Mouse (Mus musculus) stomach, embryonic 14.5 days (tissue): ENCODE measurements around the gene Bri3bp. TPM values are rescaled to one million over a fixed set of nuclear protein-coding genes. Genes with fewer than 3 reads are reported as not detected.

ENCODE experiments used
- ATAC-seq: fragments of 200-750 bp; cut with Nextera tagmentation; 2 replicates; pipeline ENCODE4 v1.8.0; 2017; ENCODE audit warnings: low read depth, moderate TSS enrichment; ENCODE audit not compliant: insufficient number of reproducible peaks, insufficient read depth, low FRiP score
- H3K27ac ChIP-seq: fragments of 300-500 bp; sonication (generic); 2 replicates; pipeline ENCODE4 v1.5.1; 2014; ENCODE audit warnings: mild to moderate bottlenecking, low read length, moderate library complexity, mixed read lengths
- H3K27me3 ChIP-seq: fragments of 300-500 bp; sonication (generic); 2 replicates; pipeline ENCODE4 v1.6.1; 2014; ENCODE audit warnings: low read length, control low read depth, mixed read lengths; ENCODE audit not compliant: control insufficient read depth, insufficient read depth
- H3K36me3 ChIP-seq: fragments of 300-500 bp; sonication (generic); 2 replicates; pipeline ENCODE4 v1.6.1; 2014; ENCODE audit warnings: mild to moderate bottlenecking, control low read depth, low read length, moderate library complexity, mixed read lengths; ENCODE audit not compliant: control insufficient read depth, insufficient read depth
- H3K4me1 ChIP-seq: fragments of 300-500 bp; sonication (generic); 2 replicates; pipeline ENCODE4 v1.6.1; 2014; ENCODE audit warnings: low read length, control low read depth, mixed read lengths; ENCODE audit not compliant: control insufficient read depth, insufficient read depth
- H3K4me2 ChIP-seq: fragments of 300-500 bp; sonication (generic); replicated peaks from 2 replicates; pipeline ENCODE4 v1.6.1; 2014; ENCODE audit warnings: low read depth, low read length, control low read depth
- H3K4me3 ChIP-seq: fragments of 300-500 bp; sonication (generic); 2 replicates; pipeline ENCODE4 v1.5.1; 2014; ENCODE audit warnings: low read depth, low read length, control low read depth
- H3K9ac ChIP-seq: fragments of 300-500 bp; sonication (generic); replicated peaks from 2 replicates; pipeline ENCODE4 v1.6.1; 2014; ENCODE audit warnings: low read depth, mild to moderate bottlenecking, control low read depth, low read length, moderate library complexity, mixed read lengths
- H3K9me3 ChIP-seq: fragments of 300-500 bp; sonication (generic); 2 replicates; pipeline ENCODE4 v1.6.1; 2016; ENCODE audit warnings: low read depth, low read length, control low read depth; ENCODE audit not compliant: control insufficient read depth
- WGBS: fragments of 180-500 bp; shearing (Covaris S2); extraction: QIAGEN DNeasy Blood & Tissue Kit; methylation state at CpG from one replicate; pipeline ENCODE4 v1.1.7; 2014; 5-methylcytosine and 5-hydroxymethylcytosine counted together
- polyA plus RNA-seq: library from polyadenylated mRNA; unstranded; fragments of >200 nt; fragmentation: Nextera tagmentation; extraction: Ambion mirVana; gene quantifications from 2 replicates; pipeline ENCODE4 v1.2.1, GENCODE M21; 2014

Gene Bri3bp
- polyA plus RNA-seq, 1 experiment from 2014 or later = 34.1 TPM

DNA sequence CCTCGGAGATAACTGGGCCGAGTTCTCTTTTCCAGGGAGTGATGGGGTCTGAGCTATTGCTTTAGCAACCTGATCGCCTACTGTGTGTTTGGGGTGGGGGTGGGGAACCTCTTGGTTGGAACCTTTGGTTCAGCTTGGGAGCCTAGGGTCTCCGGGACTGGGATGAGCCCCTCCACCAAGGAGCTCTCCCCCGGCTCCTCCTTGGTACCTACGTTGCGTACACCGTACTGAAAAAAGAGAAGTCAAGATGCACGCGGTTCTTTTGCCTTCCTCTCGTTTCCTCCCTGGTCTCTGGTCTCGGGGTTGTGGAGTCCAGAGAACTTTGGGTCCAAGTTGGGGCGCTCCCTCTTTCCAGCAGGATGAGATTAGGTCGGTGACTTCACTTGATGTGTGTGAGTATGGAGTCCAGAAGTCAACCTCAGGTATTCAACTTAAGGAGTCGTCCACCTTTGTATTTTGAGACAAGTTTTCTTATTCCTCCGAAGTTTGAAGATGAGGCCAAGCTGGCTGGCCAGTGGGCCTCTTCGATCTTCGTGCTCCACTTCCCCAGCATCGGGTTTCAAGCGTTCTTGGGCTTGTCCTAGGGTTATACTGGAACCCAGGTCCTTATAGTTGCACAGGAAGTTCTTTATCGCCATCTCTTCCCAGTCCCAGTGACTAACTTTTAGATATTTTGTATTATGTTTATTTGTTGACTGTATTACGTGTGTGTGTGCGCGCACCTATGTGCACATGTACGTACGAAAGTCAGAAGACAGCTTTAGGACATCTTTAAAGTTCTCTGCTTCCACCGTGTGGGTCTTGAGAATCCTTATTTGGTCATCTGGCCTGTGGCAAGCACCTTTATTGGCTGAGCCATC lies 998 bp downstream of the Bri3bp start:
- Histone ChIP-seq H3K27ac (peak overlapping the region; percentile 66; the same call in 1 of the 2 replicates), H3K27me3 (no peaks in the 10 kb centered on the region), H3K4me2 (peak overlapping the region; percentile 88), H3K36me3 (no peaks in the 10 kb centered on the region), H3K9me3 (no peaks in the 10 kb centered on the region), H3K4me3 (peak overlapping the region; percentile 96), H3K4me1 (no peaks in the 10 kb centered on the region), H3K9ac (peak overlapping the region; percentile 78)
- WGBS = 20% methylated on average over 27 of the region's 27 CpGs
- 0 out of 2 replicates have a peak, but pooled peaks have one; percentile 6 for ATAC-seq

GRCm38 (mm10) chr5:125443335-125443734 lies 2.0 kb downstream of the Bri3bp start:
- Histone ChIP-seq H3K9ac (no peak overlapping the region), H3K4me2 (no peak overlapping the region), H3K27ac (no peak overlapping the region), H3K4me1 (no peaks in the 10 kb centered on the region), H3K36me3 (no peaks in the 10 kb centered on the region), H3K4me3 (no peak overlapping the region), H3K9me3 (no peaks in the 10 kb centered on the region), H3K27me3 (no peaks in the 10 kb centered on the region)
- ATAC-seq = no peak
- WGBS = 88% methylated on average over 5 of the region's 5 CpGs

GRCm38 (mm10) chr5:125443915-125444314 lies 2.5 kb downstream of the Bri3bp start:
- Histone ChIP-seq H3K4me3 (no peak overlapping the region), H3K27ac (no peak overlapping the region), H3K9ac (no peak overlapping the region), H3K27me3 (no peaks in the 10 kb centered on the region), H3K36me3 (no peaks in the 10 kb centered on the region), H3K9me3 (no peaks in the 10 kb centered on the region), H3K4me1 (no peaks in the 10 kb centered on the region), H3K4me2 (no peak overlapping the region)
- ATAC-seq = no peak
- 79% methylated on average over 3 of the region's 3 CpGs for WGBS

DNA sequence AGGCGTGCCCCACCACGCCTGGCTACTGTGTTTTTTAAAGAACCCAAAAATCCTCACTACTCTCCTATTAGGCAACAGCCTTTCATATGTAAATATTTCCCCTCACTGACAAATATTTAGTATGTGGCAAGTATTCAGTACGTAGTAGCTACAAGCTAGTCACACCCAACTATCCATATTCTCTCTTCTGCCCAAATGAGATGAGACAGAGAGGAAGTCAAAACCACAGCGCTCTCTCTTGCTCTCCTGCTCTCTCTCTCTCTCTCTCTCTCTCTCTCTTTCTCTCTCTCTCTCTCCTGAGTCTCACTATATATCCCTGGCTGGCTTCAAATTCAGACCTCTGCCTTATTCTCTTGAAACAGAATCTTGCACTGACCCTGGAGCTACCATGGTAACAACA lies 3.2 kb downstream of the Bri3bp start:
- Histone ChIP-seq H3K9ac (no peak overlapping the region), H3K4me3 (no peak overlapping the region), H3K9me3 (no peaks in the 10 kb centered on the region), H3K4me1 (no peaks in the 10 kb centered on the region), H3K36me3 (no peaks in the 10 kb centered on the region), H3K27ac (no peak overlapping the region), H3K27me3 (no peaks in the 10 kb centered on the region), H3K4me2 (no peak overlapping the region)
- 86% methylated on average over 4 of the region's 4 CpGs for WGBS
- ATAC-seq = no peak

GRCm38 (mm10) chr5:125446344-125446743 lies 5.0 kb downstream of the Bri3bp start:
- no peak for ATAC-seq

GRCm38 (mm10) chr5:125448026-125448425 lies 6.7 kb downstream of the Bri3bp start:
- H3K9me3 ChIP-seq = no peaks in the 10 kb centered on the region
- no peaks in the 10 kb centered on the region for H3K27me3 ChIP-seq
- peaks cover 7% of the 10 kb centered on the region; the same call in 1 of the 2 replicates for H3K36me3 ChIP-seq
- no peak for ATAC-seq
- H3K27ac ChIP-seq = no peak overlapping the region
- 78% methylated on average over 3 of the region's 3 CpGs for WGBS
- no peak overlapping the region for H3K4me2 ChIP-seq
- no peak overlapping the region for H3K4me3 ChIP-seq
- no peaks in the 10 kb centered on the region for H3K4me1 ChIP-seq
- no peak overlapping the region for H3K9ac ChIP-seq

More at GRCm38 (mm10) chr5:125446344-125446743, 5.0 kb downstream of the Bri3bp start:
- Histone ChIP-seq H3K27ac (no peak overlapping the region), H3K36me3 (no peaks in the 10 kb centered on the region), H3K9me3 (no peaks in the 10 kb centered on the region), H3K4me2 (no peak overlapping the region), H3K4me3 (no peak overlapping the region), H3K4me1 (no peaks in the 10 kb centered on the region), H3K27me3 (no peaks in the 10 kb centered on the region), H3K9ac (no peak overlapping the region)
- WGBS = 83% methylated on average over 7 of the region's 7 CpGs

GRCm38 (mm10) chr5:125448631-125449030 lies 7.3 kb downstream of the Bri3bp start:
- peaks cover 7% of the 10 kb centered on the region; the same call in 1 of the 2 replicates for H3K36me3 ChIP-seq
- WGBS = 94% methylated on average over 4 of the region's 4 CpGs

GRCm38 (mm10) chr5:125449306-125449705 lies 7.9 kb downstream of the Bri3bp start:
- no peak for ATAC-seq
- no peak overlapping the region for H3K27ac ChIP-seq
- H3K4me2 ChIP-seq = no peak overlapping the region
- no peaks in the 10 kb centered on the region for H3K4me1 ChIP-seq
- H3K36me3 ChIP-seq = peaks cover 10% of the 10 kb centered on the region; the same call in 1 of the 2 replicates
- 75% methylated on average over 5 of the region's 5 CpGs for WGBS
- no peak overlapping the region for H3K9ac ChIP-seq
- H3K4me3 ChIP-seq = no peak overlapping the region
- H3K27me3 ChIP-seq = no peaks in the 10 kb centered on the region
- no peaks in the 10 kb centered on the region for H3K9me3 ChIP-seq

More at GRCm38 (mm10) chr5:125448631-125449030, 7.3 kb downstream of the Bri3bp start:
- Histone ChIP-seq H3K27ac (no peak overlapping the region), H3K4me3 (no peak overlapping the region), H3K9me3 (no peaks in the 10 kb centered on the region), H3K4me1 (no peaks in the 10 kb centered on the region), H3K27me3 (no peaks in the 10 kb centered on the region), H3K9ac (no peak overlapping the region), H3K4me2 (no peak overlapping the region)
- ATAC-seq = no peak
